Mouse (Mus musculus) heart, postnatal 36 days (tissue): Measurements from ENCODE around the gene Gm3625. TPM values are rescaled to one million over a fixed set of nuclear protein-coding genes. Genes with fewer than 3 reads are reported as not detected.

Experiments used
- DNase-seq, 2 experiments: peaks; one replicate each; pipeline ENCODE4 v3.0.0; 2021 to 2022
- intact Hi-C: fragments of 180-260 bp; cut with DNase I; formaldehyde crosslinking; loops from one replicate; pipeline ENCODE4 v1.15.1; 2025
- total RNA-seq, 2 experiments: library from RNA; stranded (reverse); gene quantifications; 2 replicates each; pipeline ENCODE4 v1.2.3; 2021

Gene Gm3625
- not detected for total RNA-seq

DNA sequence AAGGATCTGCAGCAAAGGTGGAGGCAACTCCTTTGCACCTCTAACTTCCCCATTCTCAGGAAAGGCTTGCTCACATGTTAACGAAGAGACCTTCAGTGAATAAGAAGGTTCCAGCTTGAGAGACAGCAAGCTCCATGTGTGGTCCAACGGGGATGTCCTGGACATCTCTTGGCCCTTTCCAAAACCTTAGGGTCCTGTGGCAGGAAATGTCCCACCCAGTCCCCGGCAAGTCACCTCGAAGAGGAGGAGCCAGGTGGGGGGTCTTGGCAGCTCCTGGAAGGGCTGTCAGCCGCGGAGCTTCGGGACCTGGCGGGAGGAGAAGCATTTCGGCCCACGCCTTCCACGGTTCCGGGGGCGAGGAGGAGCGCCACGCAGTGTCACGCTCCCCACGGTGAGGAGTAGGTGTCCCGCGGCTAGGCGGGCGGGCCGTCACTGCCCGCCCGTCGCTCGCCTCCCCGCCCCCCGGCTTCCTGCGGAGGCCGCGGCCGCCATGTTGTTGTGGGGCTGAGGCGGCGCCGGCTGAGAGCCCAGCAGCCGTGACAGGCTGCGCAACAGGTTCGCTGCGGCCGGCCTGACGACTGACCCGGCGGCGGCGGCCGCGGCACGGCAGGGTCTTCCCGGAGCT lies at the start of gene Gm3625, which contains the start of gene Itsn2:
TSS of gene Gm3625 (minus strand) at position 387 of the 625 bp plus-strand sequence.
TSS of gene Itsn2 (plus strand) at position 98 of the 625 bp plus-strand sequence.
- intact Hi-C loops = loop anchor here (5.0 to 10.0 kb wide), 3 partner anchors 45 to 252 kb away; partner anchors contain the start of genes Fam228b, Fkbp1b, Pfn4 and Wdcp
- peak; percentile 80 to 85 for DNase-seq

DNA sequence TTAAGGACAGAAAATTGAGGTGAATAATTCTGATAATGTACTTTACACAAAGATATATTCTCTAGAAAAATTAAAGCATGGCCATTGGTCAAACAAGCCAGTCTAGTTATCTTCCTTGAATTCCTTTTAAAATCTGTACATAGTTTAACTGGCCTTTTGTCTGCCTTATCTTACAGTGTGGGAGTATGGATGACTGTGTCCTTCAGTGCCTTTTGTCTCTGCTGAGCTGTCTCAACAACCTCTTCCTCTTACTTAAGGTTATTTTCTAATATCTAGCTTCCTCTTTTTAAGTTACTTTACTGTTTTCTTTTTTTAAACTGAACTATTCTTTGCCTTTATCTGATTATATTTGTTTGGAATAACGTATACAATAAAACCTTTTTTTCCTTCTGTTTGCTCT lies 48.0 kb upstream of the Gm3625 start:
- intact Hi-C loops = no loop called here
- no peak for DNase-seq

DNA sequence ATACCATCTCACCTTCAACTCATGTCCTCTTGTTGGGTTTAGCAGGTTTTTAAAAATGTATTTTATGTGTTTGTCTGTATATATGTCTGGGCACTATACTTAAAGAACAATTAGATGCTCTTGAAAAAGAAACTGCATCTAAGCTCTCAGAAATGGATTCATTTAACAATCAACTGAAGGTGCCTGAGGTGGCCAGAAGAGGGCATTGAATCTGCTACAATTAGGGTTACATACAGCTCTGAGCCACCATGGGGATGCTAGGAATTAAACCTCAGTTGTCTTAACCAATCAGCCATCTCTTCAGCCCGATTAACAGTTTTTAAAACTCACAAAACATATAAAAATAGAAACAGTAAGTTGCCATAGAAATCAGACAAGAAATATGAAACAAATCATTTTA lies 45.7 kb upstream of the Gm3625 start:
- DNase-seq = no peak
- intact Hi-C loops = loop anchor here (5.0 kb wide), 1 partner anchor 46 kb away; the partner anchor contains the start of genes Gm3625 and Itsn2

DNA sequence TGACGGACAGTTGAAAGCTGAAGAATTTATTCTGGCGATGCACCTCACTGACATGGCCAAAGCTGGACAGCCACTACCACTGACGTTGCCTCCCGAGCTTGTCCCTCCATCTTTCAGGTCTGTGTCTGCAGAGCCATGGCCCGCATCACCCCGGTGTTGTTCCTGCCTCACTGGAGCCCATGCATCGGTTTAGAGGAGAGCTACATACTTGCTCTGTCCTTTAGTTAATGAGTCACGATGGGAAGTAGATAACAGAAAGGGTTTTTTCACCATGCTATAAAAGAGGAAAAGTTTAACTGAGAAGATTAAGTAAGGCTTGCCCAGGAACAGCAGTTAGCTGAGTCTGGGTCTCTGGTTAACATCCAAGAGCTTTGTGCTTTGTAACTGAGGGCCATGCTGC lies 40.2 kb upstream of the Gm3625 start:
- intact Hi-C loops = loop anchor here (5.0 kb wide), 1 partner anchor 39 kb away; no protein-coding TSS in a partner anchor
- no peak for DNase-seq

DNA sequence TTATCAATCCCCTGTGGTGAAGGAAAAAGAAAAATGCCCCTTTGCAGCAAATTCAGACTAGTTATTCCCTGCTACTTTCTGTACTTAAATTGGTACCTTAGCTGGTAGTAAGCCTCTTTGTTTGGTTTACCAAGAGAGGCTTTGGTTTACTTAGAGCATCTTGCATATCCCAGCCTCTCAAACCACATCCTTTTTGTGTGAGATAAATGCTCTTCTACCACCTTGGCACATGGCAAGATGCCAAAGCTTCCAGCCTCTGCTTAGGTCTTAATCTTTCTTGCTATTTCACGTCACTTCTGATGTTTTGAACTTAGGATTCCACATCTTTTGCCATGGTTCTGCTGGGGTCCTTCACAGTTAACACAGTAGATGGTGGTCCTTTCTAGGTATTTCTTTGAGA lies 31.5 kb upstream of the Gm3625 start:
- DNase-seq = no peak
- intact Hi-C loops = no loop called here

DNA sequence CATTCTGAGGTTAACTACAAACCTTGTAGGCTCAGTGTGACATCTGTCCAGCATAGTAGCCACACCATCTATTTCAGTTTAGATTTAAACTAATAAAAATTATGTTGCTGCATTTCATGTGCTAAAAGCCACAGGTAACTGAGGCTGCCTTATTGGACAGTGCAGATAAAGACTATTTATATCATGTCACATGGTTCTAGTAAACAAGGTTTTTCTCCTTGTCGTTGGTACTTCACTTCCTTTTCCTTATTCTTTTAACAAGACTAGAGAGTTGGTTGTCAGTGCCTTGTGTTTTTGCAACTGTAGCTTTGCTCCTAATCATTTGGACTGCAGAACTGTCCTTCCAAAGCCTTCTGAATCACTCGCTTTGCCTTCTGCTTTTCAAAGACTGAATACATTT lies 22.0 kb upstream of the Gm3625 start:
- intact Hi-C loops = no loop called here
- no peak for DNase-seq

DNA sequence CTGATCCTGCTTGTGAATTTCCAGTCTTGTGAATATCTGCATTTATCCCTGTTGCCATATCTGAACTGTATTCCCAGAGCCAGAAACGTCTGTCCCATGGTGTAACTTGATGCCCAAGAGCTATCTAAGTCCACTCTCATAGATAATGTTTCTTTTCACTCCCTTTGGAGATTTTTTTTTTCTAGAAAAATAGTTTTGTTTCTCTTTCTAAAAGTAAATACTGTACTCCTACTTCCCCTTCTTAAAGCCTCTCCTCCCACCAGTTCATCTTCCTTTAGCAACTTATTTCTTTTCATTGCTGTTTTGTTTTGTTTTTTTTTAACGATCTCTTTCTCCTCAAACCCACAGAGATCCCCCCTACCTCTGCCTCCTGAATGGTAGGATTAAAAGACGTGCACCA lies 13.9 kb upstream of the Gm3625 start:
- intact Hi-C loops = no loop called here
- no peak for DNase-seq

DNA sequence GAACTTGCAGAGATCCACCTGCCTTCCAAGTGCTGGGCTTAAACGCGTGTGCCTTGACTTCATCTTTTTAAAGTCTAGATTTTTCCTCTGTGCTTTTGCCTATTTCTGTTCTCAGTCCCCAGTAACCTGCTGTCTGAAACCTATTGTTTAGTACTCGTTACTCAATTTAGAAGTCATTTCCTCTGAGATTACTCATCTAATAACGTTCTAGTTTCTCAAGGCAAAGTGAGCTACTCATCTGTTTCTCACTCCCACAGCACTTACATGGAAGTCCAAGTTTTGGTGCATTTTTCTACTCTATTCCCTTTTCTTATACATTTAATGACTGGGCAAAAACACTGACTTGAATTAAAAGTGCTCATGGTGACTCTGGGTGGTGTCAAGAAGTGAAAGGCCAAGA lies 7.0 kb upstream of the Gm3625 start:
- DNase-seq = no peak

DNA sequence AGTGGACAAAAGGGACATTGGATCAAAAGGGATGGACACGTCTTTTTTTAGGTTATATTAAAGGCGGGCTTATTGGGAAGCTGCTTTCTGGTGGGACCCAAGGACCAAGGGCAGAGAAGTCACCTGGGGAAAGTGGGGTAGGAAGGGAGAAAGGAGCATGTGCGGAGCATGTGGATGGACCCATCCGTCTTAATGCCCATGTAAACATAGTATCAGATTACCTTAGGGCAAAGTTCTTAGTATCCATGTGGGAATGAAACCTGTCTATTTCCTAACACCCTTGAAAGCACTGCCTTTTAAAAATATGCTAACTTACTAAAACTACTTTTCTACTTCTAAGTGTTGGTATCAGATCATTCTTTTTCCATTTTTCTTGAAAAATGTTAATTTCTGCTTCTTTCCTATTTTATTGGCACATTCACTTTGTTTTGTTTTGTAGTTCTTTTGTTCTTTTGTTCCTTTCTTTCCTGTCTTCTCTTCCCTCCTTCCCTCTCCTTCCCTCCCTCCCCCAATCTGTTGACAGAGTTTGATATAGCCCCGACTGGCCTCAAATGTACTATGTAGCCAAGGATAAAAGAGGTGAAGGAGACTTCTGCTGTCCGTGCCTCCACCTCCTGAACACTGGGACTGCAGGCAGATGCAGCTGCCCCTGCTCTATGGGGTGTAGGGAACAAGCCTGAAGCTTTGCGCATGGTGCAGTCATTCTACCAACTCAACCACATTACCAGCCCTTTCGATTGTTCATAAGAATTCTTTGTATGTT lies 6.1 kb upstream of the Gm3625 start:
- no peak for DNase-seq
- intact Hi-C loops = loop anchor here (10.0 kb wide), 1 partner anchor 246 kb away; the partner anchor contains the start of genes Fkbp1b and Wdcp

More for the DNA sequence above, 7.0 kb upstream of the Gm3625 start:
- intact Hi-C loops = loop anchor here (10.0 kb wide), 1 partner anchor 245 kb away; the partner anchor contains the start of genes Fkbp1b and Wdcp

DNA sequence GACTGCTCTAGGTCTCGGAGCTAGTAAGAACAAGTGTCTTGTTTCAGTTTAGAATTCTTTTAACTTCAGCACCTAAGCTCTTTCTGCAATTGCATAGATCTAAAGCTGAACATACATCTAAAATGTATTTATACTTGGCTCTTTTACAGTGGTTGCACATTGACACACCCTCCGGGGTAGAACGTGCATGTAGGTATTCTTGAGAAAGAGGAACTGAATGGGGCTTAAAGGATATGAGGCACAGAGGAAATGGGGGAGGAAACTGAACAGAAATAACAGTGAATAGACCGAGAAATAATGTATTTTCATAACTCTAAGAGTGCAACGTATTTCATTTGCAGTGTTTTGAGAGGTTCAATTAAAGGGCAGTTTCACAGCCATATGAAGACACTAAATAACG lies 2.3 kb upstream of the Gm3625 start:
- intact Hi-C loops = loop anchor here (10.0 kb wide), 1 partner anchor 250 kb away; the partner anchor contains the start of genes Fkbp1b and Wdcp
- DNase-seq = no peak

DNA sequence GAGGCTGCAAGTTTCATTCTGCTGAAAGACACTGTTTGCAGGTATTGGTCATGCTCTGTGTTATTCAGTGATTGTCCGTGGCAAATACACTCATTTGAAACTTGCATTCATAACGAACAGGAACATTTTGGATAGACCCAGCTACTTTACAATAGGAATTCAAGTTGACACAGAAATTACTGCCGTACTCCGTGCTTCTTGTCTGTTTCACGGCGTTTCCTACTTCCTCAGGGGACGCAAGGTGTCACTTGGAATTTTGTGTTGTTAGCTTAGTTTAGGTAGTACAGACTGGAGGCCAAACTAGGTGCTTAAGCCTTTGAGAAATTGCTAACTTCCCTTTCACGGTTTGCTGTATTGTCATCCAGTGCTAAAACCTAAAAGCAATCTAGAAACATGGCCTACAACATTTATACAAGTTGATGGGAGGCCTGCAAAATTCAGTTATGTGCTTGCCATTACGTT lies 1.2 kb upstream of the Gm3625 start:
- intact Hi-C loops = loop anchor here (5.0 to 10.0 kb wide), 3 partner anchors 43 to 251 kb away; partner anchors contain the start of genes Fam228b, Fkbp1b, Pfn4 and Wdcp

DNA sequence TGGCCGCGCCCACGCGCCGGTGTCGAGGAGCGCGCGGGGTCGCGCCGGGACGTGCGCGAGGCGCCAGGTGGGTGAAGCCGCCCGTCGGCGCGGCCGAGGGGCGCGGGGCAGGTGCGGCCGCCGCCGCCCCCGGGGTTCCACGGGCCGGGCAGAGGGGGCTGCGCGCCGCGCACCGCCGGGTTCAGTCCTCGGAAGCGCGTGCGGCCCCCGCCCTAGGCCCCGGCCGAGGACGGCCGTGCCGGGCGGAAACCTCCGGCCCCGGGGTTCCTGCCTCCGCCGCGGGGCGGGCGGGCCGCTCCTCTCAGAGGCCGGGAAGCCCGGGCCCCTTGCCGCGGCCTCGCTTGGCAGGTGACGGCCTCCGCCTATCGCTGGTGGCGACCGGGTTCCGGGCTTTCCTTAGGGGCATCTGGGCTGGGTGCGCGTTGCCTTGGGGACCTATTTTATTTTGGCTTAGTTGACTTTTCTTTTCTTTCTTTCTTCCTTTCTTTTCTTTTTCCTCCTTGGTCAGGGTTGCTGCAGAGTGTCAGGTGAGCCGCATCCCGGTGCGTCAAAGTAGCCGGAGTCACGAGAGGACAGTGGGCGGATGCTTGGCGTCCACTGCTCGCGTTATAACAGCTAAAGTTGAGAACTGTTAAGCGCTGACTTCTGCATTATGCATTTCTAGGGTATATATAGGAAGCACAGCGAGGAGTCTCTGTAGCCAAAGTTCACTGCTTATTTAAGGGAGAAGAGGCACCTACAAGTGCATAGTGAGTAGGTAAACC lies 621 bp upstream of the Gm3625 start:
- peak in 1 of 2 experiments; percentile 58 for DNase-seq
- intact Hi-C loops = loop anchor here (5.0 to 10.0 kb wide), 3 partner anchors 44 to 251 kb away; partner anchors contain the start of genes Fam228b, Fkbp1b, Pfn4 and Wdcp

More for the DNA sequence above, 1.2 kb upstream of the Gm3625 start:
- DNase-seq = no peak

DNA sequence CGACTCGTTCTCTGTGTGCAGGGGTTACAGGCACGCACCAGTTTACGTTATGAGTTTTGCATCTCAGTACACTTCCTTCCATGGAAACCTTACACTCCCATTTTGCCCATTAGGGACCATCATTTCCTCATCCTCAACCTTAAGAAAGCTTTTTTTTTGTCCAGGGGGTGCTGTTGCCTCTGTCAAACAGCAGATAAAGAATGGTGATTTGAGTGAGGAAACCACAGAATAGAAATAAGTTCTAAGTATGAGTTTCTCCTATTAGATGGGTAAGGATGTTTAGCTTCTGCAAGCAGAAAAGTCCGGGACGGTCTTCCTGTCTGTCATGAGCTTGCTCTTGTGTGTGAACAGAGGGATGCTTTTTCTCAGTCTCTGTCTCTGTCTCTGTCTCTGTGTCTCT lies 702 bp downstream of the Gm3625 start:
- intact Hi-C loops = loop anchor here (5.0 to 10.0 kb wide), 3 partner anchors 45 to 253 kb away; partner anchors contain the start of genes Fam228b, Fkbp1b, Pfn4 and Wdcp
- no peak for DNase-seq

DNA sequence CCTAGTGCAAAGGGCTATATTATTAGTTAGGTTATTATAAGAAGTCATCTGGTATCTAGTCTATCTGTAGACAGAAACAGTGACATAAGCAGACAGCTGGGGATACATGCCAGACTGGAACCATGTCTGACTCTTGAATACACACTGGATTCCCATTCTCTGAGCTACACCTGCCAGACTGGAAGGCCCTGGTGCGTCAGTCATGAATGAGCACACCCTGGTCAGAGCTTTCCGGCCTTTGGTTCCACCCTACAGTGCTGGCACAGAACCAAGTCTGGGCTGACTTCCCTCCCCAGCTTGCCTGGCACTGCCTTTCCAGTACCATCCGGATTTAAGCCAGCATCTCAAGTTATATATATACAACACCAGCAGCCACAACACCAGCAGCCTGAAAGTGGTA lies 4.1 kb downstream of the Gm3625 start:
- peak in 1 of 2 experiments; percentile 20 for DNase-seq

DNA sequence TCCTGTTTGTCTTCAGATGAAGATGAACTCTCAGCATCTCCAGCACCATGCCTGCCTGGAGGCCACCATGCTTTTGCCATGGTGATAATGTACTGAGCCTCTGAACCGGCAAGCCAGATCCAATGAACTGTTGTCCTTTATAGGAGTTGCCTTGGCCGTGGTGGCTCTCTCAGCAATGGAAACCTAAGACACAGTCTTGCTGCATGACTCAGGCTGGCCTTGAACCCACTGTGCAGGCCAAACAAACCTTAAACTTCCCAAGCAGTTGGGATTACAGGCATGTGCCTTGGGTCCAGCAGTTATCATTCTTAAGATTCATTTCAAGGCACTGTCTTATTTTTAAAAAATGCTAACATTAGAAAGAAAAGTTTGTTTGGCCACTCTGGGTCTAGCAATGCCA lies 4.9 kb downstream of the Gm3625 start:
- DNase-seq = no peak
- intact Hi-C loops = no loop called here

More for the DNA sequence above, 4.1 kb downstream of the Gm3625 start:
- intact Hi-C loops = no loop called here

DNA sequence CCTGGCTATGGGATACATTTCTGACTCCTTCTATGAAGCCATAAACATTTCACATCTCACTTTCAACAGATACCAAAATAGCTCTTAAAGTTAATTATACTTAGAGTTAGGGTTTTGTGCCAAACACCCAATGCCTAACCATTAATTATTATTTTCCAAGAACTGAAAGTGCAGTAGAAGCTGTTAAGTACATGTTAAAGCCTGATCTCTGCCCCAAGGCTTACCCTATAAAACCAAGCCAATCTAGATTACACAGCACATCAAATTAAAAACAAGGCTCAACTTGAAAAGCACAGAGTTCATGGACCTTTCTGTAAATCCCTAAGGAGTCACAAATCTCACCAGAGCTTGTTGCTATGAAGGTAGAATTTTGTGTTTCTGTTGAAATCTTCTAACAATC lies 10.4 kb downstream of the Gm3625 start:
- intact Hi-C loops = no loop called here
- no peak for DNase-seq

DNA sequence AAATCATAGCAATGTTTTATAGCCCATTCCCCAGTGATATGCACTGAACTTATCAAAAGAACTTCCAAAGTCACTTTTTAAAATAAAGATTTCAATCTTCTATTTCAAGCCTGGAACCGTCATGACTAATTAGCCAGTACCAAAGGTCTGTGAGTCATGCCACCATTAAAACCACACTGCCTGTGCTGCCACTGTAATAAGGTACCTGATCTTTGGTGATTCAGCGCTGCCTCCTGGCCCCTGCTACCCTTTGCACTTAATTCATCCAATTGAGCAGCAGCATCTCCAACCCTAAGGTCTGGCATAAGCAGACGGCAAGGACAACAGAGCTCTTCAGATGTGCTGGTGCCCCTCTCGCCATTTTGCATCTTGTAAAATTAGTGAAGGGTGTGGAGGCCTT lies 18.7 kb downstream of the Gm3625 start:
- intact Hi-C loops = loop anchor here (5.0 kb wide), 1 partner anchor 398 kb away; no protein-coding TSS in a partner anchor
- DNase-seq = no peak

DNA sequence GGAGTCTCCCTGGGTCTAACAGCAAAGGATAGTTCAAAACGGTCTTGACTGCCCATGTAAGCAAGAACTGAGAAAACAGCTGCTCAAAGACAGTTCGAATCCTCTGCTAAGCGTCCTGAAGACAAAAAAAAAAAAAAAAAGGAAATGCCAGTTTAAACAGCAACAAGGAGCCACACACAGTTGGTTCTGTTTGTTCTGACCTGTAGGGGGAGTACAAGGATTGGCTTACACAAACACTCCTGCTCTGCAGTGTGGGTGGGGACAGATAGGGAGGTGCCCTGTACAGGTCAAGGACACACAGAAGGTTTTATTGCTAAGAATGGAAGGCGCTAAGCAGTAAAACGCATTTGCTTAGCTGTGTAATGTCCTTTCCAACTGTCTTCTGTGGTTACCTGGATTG lies 20.9 kb downstream of the Gm3625 start:
- intact Hi-C loops = loop anchor here (2.0 to 5.0 kb wide), 2 partner anchors 197 to 400 kb away; partner anchors contain the start of genes Fam228b and Pfn4

DNA sequence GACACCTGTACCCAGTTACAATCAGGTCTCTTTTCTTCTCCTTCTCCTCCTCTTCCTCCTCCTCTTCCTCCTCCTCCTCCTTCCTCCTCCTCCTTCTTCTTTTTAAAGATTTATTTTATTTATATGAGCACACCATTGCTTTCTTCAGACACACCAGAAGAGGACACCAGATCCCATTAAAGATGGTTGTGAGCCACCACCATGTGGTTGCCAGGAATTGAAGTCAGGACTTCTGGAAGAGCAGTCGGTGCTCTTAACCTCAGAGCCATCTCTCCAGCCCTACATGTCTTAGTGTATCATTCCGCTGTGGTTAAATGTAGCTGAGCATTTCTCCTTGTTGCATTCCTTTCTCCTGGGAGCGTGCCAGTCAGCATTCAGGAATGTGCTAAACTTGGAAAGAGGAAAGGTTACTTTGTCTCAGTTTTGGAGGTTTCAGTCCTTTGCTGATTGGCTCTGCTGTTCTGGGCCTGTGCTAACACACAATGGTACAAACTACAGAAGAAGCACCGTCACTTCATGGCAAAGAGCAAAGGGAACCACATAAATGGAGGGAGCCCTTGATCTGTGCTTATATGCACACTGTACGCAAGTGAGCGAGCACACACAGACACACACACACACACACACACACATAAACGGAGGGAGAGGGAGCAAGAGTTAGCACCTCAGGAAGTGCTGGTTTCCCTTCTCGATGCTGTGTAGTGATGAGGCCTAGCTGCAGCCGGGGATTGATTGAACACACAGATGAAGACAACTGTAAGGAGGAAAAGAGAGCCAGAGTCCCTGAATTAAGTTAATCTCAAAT lies 34.0 kb downstream of the Gm3625 start:
- DNase-seq = no peak
- intact Hi-C loops = no loop called here

More for the DNA sequence above, 20.9 kb downstream of the Gm3625 start:
- peak in 1 of 2 experiments; percentile 19 for DNase-seq
